Mouse (Mus musculus): ENCODE measurements around the gene Gm30083. TPM values are rescaled to one million over a fixed set of nuclear protein-coding genes. Genes with fewer than 3 reads are reported as not detected.

Gm30083 gene
- polyA plus RNA-seq, 1 experiment from 2014 or later, result not detected

DNA sequence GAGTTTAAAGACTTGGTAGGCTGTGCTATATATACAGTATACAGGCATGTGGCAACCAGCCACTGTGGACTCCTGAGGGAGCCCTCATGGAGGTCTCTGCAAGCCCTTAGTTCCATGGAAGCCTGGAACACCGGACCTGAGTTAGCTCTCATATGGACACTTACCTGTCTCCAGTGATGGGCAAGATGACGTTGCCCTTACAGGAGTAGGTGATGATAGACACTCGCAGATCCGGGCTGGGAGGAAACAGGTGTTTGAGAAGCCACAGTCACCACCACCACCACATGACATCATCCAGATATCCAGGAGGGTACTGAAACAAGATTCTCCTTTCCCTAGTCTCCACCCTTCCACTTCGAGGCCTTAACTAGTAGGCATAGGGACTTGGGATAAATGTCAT, 12.6 kb downstream of the Gm30083 start:
- Histone ChIP-seq H3K9ac (ENCODE audit: low read length) (no peak overlapping the region), H3K4me1 (ENCODE audit: control insufficient read depth, insufficient read depth, low read length) (no peaks in the 10 kb centered on the region), H3K27ac (ENCODE audit: low read length) (no peak overlapping the region), H3K36me3 (ENCODE audit: control insufficient read depth, insufficient read depth, low read length) (no peaks in the 10 kb centered on the region), H3K9me3 (replicated peaks; ENCODE audit: control insufficient read depth, low read length) (no peaks in the 10 kb centered on the region), H3K4me3 (replicated peaks; ENCODE audit: low read length) (no peak overlapping the region), H3K27me3 (ENCODE audit: control insufficient read depth, insufficient read depth, low read length) (no peaks in the 10 kb centered on the region), H3K4me2 (ENCODE audit: low read depth, low read length) (no peak overlapping the region)
- 83% methylated on average over 5 of the region's 5 CpGs for WGBS
- ATAC-seq (ENCODE audit: insufficient read depth, low FRiP score), result no peak

DNA sequence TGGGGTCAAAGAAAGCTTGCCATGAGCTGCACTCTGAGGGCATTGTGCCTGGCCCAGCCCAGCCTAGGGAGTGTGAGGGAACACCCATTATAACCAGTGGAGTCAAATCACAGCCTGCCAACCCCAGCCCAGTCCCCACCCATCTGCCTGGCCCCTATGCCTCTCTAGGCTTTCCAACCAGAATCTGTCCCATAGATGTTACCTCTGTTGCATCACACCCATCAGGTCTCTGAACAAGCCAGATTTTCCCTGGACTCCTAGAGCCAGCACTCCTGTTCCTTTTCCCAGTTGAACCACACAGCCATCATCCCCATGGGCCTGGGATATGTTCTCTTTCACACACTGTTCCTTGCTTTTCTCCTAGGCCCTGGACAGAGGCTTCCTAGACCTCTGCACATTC, 13.5 kb downstream of the Gm30083 start:
- H3K27me3 ChIP-seq (ENCODE audit: control insufficient read depth, insufficient read depth, low read length), result no peaks in the 10 kb centered on the region
- H3K27ac ChIP-seq (ENCODE audit: low read length), result no peak overlapping the region
- ATAC-seq (ENCODE audit: insufficient read depth, low FRiP score), result no peak
- H3K36me3 ChIP-seq (ENCODE audit: control insufficient read depth, insufficient read depth, low read length), result no peaks in the 10 kb centered on the region
- H3K9me3 ChIP-seq (replicated peaks; ENCODE audit: control insufficient read depth, low read length), result no peaks in the 10 kb centered on the region
- no peak overlapping the region for H3K9ac ChIP-seq (ENCODE audit: low read length)
- H3K4me2 ChIP-seq (ENCODE audit: low read depth, low read length), result no peak overlapping the region
- no peaks in the 10 kb centered on the region for H3K4me1 ChIP-seq (ENCODE audit: control insufficient read depth, insufficient read depth, low read length)
- no peak overlapping the region for H3K4me3 ChIP-seq (replicated peaks; ENCODE audit: low read length)

DNA sequence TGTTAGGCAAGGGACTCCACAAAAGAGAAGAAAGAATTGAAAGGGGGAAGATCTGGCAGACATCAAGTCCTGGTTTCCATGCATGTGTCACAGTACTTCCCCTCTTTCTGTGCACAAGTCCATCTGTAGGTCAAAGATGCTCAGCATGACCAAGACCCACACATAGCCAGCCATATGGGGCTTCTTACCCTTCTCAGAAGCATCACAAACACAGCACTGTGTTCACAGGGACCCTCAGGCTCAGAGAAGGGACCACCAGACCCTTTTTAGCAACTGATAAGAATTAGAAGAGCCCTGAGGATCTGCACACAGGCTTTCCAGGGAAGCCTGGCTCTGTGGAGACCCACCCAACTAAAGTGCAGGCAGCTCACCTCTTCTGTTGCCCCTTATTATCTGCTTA, 14.9 kb downstream of the Gm30083 start:
- no peak overlapping the region for H3K9ac ChIP-seq (ENCODE audit: low read length)
- ATAC-seq (ENCODE audit: insufficient read depth, low FRiP score), result no peak
- no peaks in the 10 kb centered on the region for H3K4me1 ChIP-seq (ENCODE audit: control insufficient read depth, insufficient read depth, low read length)
- no peak overlapping the region for H3K4me3 ChIP-seq (replicated peaks; ENCODE audit: low read length)
- H3K9me3 ChIP-seq (replicated peaks; ENCODE audit: control insufficient read depth, low read length), result no peaks in the 10 kb centered on the region
- H3K27ac ChIP-seq (ENCODE audit: low read length), result no peak overlapping the region
- H3K4me2 ChIP-seq (ENCODE audit: low read depth, low read length), result no peak overlapping the region
- no peaks in the 10 kb centered on the region for H3K27me3 ChIP-seq (ENCODE audit: control insufficient read depth, insufficient read depth, low read length)
- H3K36me3 ChIP-seq (ENCODE audit: control insufficient read depth, insufficient read depth, low read length), result no peaks in the 10 kb centered on the region

DNA sequence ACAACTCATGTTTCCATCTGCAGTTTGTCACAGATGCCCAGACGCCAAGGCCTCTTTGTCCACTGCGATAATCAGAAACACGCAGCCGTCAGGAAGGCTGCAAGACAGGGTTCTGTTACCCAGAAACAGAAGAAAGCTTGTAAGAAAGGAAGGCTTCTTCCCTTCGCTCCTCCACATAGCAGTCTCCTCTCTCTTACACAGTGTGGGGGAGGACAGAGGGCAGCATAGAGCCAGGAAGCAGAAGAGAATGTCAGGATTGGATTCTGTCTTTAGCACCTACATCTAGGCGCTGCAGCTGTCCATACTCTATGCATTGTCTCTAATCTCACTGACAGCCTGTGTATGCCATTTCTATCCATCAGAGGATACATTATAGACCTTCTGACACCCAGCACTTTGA, 17.6 kb downstream of the Gm30083 start:
- no peaks in the 10 kb centered on the region for H3K36me3 ChIP-seq (ENCODE audit: control insufficient read depth, insufficient read depth, low read length)
- H3K9ac ChIP-seq (ENCODE audit: low read length), result no peak overlapping the region
- WGBS, result 41% methylated on average over 6 of the region's 6 CpGs
- H3K27me3 ChIP-seq (ENCODE audit: control insufficient read depth, insufficient read depth, low read length), result no peaks in the 10 kb centered on the region
- H3K9me3 ChIP-seq (replicated peaks; ENCODE audit: control insufficient read depth, low read length), result no peaks in the 10 kb centered on the region
- no peak overlapping the region for H3K4me2 ChIP-seq (ENCODE audit: low read depth, low read length)
- no peaks in the 10 kb centered on the region for H3K4me1 ChIP-seq (ENCODE audit: control insufficient read depth, insufficient read depth, low read length)
- no peak for ATAC-seq (ENCODE audit: insufficient read depth, low FRiP score)
- H3K27ac ChIP-seq (ENCODE audit: low read length), result no peak overlapping the region
- no peak overlapping the region for H3K4me3 ChIP-seq (replicated peaks; ENCODE audit: low read length)

DNA sequence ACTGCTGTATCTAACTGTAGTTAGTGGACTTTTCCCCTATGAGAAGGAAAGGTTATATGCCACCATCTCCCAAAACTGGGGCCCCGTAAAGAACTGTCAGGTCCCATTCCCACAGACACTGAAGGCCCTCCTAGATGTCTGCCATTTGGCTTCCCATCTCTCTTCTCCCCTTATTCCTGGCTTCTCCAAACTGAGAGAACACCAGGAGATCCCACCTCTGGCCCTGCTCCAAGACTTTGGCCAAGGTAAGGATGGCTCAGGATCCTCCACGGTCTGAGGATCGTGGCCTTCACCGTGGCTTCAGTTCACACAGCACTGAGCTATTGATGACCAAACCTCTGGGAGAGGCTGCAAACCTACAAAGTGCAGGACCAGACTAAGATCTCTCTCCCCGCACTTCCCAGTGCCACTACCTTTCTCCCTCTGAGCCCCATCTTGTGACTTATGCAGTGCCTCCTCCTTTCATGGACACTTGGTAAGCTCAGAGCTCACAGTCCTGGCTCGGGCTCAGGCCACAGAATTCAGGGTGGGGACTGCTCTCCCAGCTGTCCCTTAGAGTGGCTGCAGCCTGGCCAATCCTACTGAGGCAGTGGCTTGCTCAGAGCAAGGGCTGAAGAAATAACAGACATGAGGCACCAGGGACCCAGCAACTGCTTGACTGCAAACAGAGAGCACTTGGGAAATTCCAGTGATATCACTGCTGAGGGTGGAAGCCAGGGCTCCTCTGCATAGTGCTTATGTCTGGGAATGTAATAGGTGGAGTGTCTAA, 21.3 kb downstream of the Gm30083 start:
- no peak overlapping the region for H3K27ac ChIP-seq (ENCODE audit: low read length)

DNA sequence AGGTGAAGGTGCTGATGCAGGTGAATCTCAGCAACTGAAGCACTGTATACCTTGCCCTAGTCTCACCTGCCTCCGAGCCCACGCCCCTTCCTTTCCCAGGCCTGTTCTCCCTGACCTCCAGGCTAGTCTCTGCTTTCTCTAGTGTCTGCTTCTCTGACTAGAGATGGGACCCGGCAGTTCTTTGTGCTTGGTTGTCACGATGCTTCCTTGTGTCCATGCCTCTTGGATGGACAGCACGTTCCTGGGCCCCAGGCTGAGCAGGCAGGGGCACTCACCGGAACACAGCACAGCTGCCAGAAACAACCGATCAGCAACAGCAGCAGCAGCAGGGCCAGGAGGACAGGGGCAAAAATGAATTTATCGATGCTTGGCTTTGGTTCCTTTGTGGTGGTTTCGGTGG, 21.9 kb downstream of the Gm30083 start:
- Histone ChIP-seq H3K4me1 (ENCODE audit: control insufficient read depth, insufficient read depth, low read length) (no peaks in the 10 kb centered on the region), H3K36me3 (ENCODE audit: control insufficient read depth, insufficient read depth, low read length) (no peaks in the 10 kb centered on the region), H3K9me3 (replicated peaks; ENCODE audit: control insufficient read depth, low read length) (no peaks in the 10 kb centered on the region), H3K4me3 (replicated peaks; ENCODE audit: low read length) (no peak overlapping the region), H3K27ac (ENCODE audit: low read length) (no peak overlapping the region), H3K27me3 (ENCODE audit: control insufficient read depth, insufficient read depth, low read length) (no peaks in the 10 kb centered on the region), H3K4me2 (ENCODE audit: low read depth, low read length) (no peak overlapping the region), H3K9ac (ENCODE audit: low read length) (no peak overlapping the region)
- no peak for ATAC-seq (ENCODE audit: insufficient read depth, low FRiP score)
- 88% methylated on average over 9 of the region's 9 CpGs for WGBS

More for the DNA sequence above, 21.3 kb downstream of the Gm30083 start:
- H3K4me3 ChIP-seq (replicated peaks; ENCODE audit: low read length), result no peak overlapping the region
- no peak overlapping the region for H3K9ac ChIP-seq (ENCODE audit: low read length)
- no peak overlapping the region for H3K4me2 ChIP-seq (ENCODE audit: low read depth, low read length)
- H3K36me3 ChIP-seq (ENCODE audit: control insufficient read depth, insufficient read depth, low read length), result no peaks in the 10 kb centered on the region
- WGBS, result 82% methylated on average over 6 of the region's 6 CpGs
- H3K9me3 ChIP-seq (replicated peaks; ENCODE audit: control insufficient read depth, low read length), result no peaks in the 10 kb centered on the region
- no peaks in the 10 kb centered on the region for H3K4me1 ChIP-seq (ENCODE audit: control insufficient read depth, insufficient read depth, low read length)
- ATAC-seq (ENCODE audit: insufficient read depth, low FRiP score), result no peak
- no peaks in the 10 kb centered on the region for H3K27me3 ChIP-seq (ENCODE audit: control insufficient read depth, insufficient read depth, low read length)

DNA sequence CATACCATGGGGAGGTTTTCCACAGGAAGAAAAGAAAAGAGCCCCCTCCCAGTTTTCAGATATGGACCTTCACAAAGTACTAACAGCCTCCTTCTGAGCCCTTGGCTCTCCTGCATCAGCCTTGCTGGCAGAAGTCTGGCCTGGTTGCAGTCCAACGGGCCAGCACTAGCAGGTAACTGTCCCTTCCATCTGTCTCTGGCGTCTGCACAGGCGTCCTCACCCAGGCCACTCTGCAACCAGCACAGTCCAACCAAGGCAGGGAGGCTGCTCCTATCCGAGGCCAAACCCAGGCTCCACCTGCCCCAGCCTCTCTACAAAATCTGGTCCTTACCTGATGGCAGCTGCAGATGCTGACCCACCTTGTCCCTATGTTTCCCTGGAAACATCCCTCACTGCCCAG, 23.0 kb downstream of the Gm30083 start:
- ATAC-seq (ENCODE audit: insufficient read depth, low FRiP score), result no peak
- no peaks in the 10 kb centered on the region for H3K4me1 ChIP-seq (ENCODE audit: control insufficient read depth, insufficient read depth, low read length)
- H3K27me3 ChIP-seq (ENCODE audit: control insufficient read depth, insufficient read depth, low read length), result no peaks in the 10 kb centered on the region
- H3K9ac ChIP-seq (ENCODE audit: low read length), result no peak overlapping the region
- no peak overlapping the region for H3K4me3 ChIP-seq (replicated peaks; ENCODE audit: low read length)
- no peak overlapping the region for H3K27ac ChIP-seq (ENCODE audit: low read length)
- no peaks in the 10 kb centered on the region for H3K36me3 ChIP-seq (ENCODE audit: control insufficient read depth, insufficient read depth, low read length)
- no peaks in the 10 kb centered on the region for H3K9me3 ChIP-seq (replicated peaks; ENCODE audit: control insufficient read depth, low read length)
- H3K4me2 ChIP-seq (ENCODE audit: low read depth, low read length), result no peak overlapping the region
- 73% methylated on average over 4 of the region's 4 CpGs for WGBS

DNA sequence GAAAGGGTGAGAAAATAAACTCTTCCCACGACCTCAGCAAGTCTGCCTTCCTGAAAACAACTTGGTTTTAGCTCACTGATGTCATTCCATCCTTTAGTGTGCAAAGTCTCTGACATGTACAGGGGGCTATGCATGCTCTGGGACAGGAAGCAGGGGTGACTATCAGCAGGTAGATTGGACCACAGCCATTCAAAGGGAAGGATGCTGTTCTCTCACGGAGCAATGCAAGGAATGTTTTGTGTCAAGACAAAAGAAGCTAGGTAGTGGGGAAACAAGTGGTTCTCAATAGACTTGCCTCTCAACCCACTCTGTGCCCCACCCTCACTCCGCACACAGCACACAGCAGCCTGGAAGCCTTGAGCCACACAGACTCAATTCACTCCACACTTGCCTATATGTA, 25.8 kb downstream of the Gm30083 start:
- WGBS, result 40% methylated on average over 3 of the region's 3 CpGs
- no peak for ATAC-seq (ENCODE audit: insufficient read depth, low FRiP score)

DNA sequence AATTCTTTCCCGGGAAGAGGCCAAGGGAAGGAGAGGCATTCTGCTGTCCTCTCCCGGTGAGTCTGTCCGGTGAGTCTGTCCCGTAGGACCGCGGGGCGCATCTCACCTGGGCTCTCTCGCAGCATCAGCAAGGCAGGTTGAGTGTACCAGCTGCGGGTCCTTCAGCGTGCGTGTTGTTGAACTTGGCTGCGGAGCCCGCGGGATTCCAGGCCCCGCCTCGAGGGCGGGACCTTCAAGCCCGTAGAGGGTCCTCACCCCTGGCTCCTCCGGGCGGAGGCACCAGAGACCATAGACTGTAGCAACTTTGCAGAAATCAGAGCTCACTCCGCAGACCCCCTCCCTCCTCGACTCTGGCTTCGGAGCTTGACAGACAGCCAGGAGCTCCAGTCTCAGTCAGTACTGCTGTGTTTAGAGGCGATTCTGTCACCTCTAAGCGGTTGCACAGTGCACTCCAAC, 36.4 kb downstream of the Gm30083 start, which contains the start of gene Zfp488:
Gene Zfp488 (minus strand): TSS at position 161 of the 456 bp plus-strand sequence.
- no peaks in the 10 kb centered on the region for H3K36me3 ChIP-seq (ENCODE audit: control insufficient read depth, insufficient read depth, low read length)
- 2% methylated on average over 25 of the region's 25 CpGs for WGBS
- no peaks in the 10 kb centered on the region for H3K27me3 ChIP-seq (ENCODE audit: control insufficient read depth, insufficient read depth, low read length)
- H3K9me3 ChIP-seq (replicated peaks; ENCODE audit: control insufficient read depth, low read length), result no peaks in the 10 kb centered on the region
- ATAC-seq (ENCODE audit: insufficient read depth, low FRiP score), result peak; percentile 37; the same call in 1 of the 2 replicates
- peak within 1 kb of the TSS; percentile 37 for H3K4me3 ChIP-seq (replicated peaks; ENCODE audit: low read length)
- H3K9ac ChIP-seq (ENCODE audit: low read length), result peak within 1 kb of the TSS; percentile 9; the same call in 1 of the 2 replicates
- H3K4me1 ChIP-seq (ENCODE audit: control insufficient read depth, insufficient read depth, low read length), result peaks cover 4% of the 10 kb centered on the region
- no peak within 1 kb of the TSS for H3K27ac ChIP-seq (ENCODE audit: low read length)
- peak within 1 kb of the TSS; percentile 62 for H3K4me2 ChIP-seq (ENCODE audit: low read depth, low read length)

More for the DNA sequence above, 25.8 kb downstream of the Gm30083 start:
- Histone ChIP-seq H3K9me3 (replicated peaks; ENCODE audit: control insufficient read depth, low read length) (no peaks in the 10 kb centered on the region), H3K27ac (ENCODE audit: low read length) (no peak overlapping the region), H3K27me3 (ENCODE audit: control insufficient read depth, insufficient read depth, low read length) (no peaks in the 10 kb centered on the region), H3K4me1 (ENCODE audit: control insufficient read depth, insufficient read depth, low read length) (no peaks in the 10 kb centered on the region), H3K36me3 (ENCODE audit: control insufficient read depth, insufficient read depth, low read length) (no peaks in the 10 kb centered on the region), H3K4me3 (replicated peaks; ENCODE audit: low read length) (no peak overlapping the region), H3K9ac (ENCODE audit: low read length) (no peak overlapping the region), H3K4me2 (ENCODE audit: low read depth, low read length) (no peak overlapping the region)

Measured in stomach, embryonic 16.5 days (tissue).